Mouse (Mus musculus) stomach, embryonic 14.5 days (tissue): Measurements from ENCODE around the gene Tle6. TPM values are rescaled to one million over a fixed set of nuclear protein-coding genes. Genes with fewer than 3 reads are reported as not detected.

Experiments
- ATAC-seq: fragments of 200-750 bp; cut with Nextera tagmentation; 2 replicates; pipeline ENCODE4 v1.8.0; 2017; ENCODE audit warnings: low read depth, moderate TSS enrichment; ENCODE audit not compliant: insufficient number of reproducible peaks, insufficient read depth, low FRiP score
- H3K27ac ChIP-seq: fragments of 300-500 bp; sonication (generic); 2 replicates; pipeline ENCODE4 v1.5.1; 2014; ENCODE audit warnings: mild to moderate bottlenecking, low read length, moderate library complexity, mixed read lengths
- H3K27me3 ChIP-seq: fragments of 300-500 bp; sonication (generic); 2 replicates; pipeline ENCODE4 v1.6.1; 2014; ENCODE audit warnings: low read length, control low read depth, mixed read lengths; ENCODE audit not compliant: control insufficient read depth, insufficient read depth
- H3K36me3 ChIP-seq: fragments of 300-500 bp; sonication (generic); 2 replicates; pipeline ENCODE4 v1.6.1; 2014; ENCODE audit warnings: mild to moderate bottlenecking, control low read depth, low read length, moderate library complexity, mixed read lengths; ENCODE audit not compliant: control insufficient read depth, insufficient read depth
- H3K4me1 ChIP-seq: fragments of 300-500 bp; sonication (generic); 2 replicates; pipeline ENCODE4 v1.6.1; 2014; ENCODE audit warnings: low read length, control low read depth, mixed read lengths; ENCODE audit not compliant: control insufficient read depth, insufficient read depth
- H3K4me2 ChIP-seq: fragments of 300-500 bp; sonication (generic); replicated peaks from 2 replicates; pipeline ENCODE4 v1.6.1; 2014; ENCODE audit warnings: low read depth, low read length, control low read depth
- H3K4me3 ChIP-seq: fragments of 300-500 bp; sonication (generic); 2 replicates; pipeline ENCODE4 v1.5.1; 2014; ENCODE audit warnings: low read depth, low read length, control low read depth
- H3K9ac ChIP-seq: fragments of 300-500 bp; sonication (generic); replicated peaks from 2 replicates; pipeline ENCODE4 v1.6.1; 2014; ENCODE audit warnings: low read depth, mild to moderate bottlenecking, control low read depth, low read length, moderate library complexity, mixed read lengths
- H3K9me3 ChIP-seq: fragments of 300-500 bp; sonication (generic); 2 replicates; pipeline ENCODE4 v1.6.1; 2016; ENCODE audit warnings: low read depth, low read length, control low read depth; ENCODE audit not compliant: control insufficient read depth
- WGBS: fragments of 180-500 bp; shearing (Covaris S2); extraction: QIAGEN DNeasy Blood & Tissue Kit; methylation state at CpG from one replicate; pipeline ENCODE4 v1.1.7; 2014; 5-methylcytosine and 5-hydroxymethylcytosine counted together
- polyA plus RNA-seq: library from polyadenylated mRNA; unstranded; fragments of >200 nt; fragmentation: Nextera tagmentation; extraction: Ambion mirVana; gene quantifications from 2 replicates; pipeline ENCODE4 v1.2.1, GENCODE M21; 2014

Tle6 gene
- polyA plus RNA-seq, 1 experiment from 2014 or later = 14.3 TPM

DNA sequence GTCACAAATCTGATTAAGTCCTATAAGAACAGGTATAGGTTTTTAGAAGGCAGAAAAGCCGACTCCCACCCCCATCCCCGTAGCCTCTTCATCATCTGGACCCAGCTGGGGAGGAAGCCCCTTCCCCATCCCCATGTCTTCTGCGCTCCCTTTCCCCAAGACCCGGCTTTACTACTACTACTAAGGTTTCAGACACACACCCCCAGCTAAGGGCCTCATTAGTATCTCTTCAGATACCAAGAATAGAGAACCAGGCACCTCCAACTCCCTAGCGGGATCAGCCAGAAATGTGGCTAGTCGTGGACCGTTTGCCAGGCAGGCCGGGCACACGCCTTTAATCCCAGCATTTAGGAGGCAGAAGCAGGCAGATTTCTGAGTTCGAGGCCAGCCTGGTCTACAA, 777 bp downstream of the Tle6 start:
- ATAC-seq = no peak
- Histone ChIP-seq H3K36me3 (no peaks in the 10 kb centered on the region), H3K27ac (0 out of 2 replicates have a peak overlapping the region, but pooled peaks have one; percentile 0), H3K4me3 (no peak overlapping the region), H3K27me3 (no peaks in the 10 kb centered on the region), H3K4me1 (peaks cover 38% of the 10 kb centered on the region), H3K9me3 (no peaks in the 10 kb centered on the region), H3K4me2 (peak overlapping the region; percentile 22; the same call in 1 of the 2 replicates), H3K9ac (no peak overlapping the region)
- 50% methylated on average over 10 of the region's 10 CpGs for WGBS

DNA sequence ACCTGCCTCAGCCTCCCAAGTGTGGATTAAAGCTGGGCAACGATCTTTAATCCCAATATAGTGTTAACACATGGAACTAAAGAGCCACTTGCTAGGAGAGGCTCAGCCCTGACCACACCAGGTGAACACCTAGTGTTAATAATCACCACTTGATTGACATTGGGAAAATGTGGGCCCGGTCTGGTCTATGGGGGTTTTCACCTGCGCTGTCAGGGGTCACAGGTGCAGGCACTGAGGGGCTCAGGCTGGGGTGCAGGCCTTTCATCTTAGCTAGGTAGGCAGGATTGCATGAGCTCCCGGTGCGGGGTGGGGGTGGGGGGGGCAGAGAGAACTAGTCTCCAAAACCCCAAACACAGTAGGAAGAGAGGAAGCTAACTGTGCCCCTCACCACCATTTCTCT, 1.2 kb downstream of the Tle6 start:
- Histone ChIP-seq H3K4me1 (peaks cover 38% of the 10 kb centered on the region), H3K27ac (no peak overlapping the region), H3K27me3 (no peaks in the 10 kb centered on the region), H3K36me3 (no peaks in the 10 kb centered on the region), H3K4me3 (no peak overlapping the region), H3K9me3 (no peaks in the 10 kb centered on the region), H3K9ac (no peak overlapping the region), H3K4me2 (no peak overlapping the region)
- ATAC-seq = no peak
- 51% methylated on average over 5 of the region's 5 CpGs for WGBS

DNA sequence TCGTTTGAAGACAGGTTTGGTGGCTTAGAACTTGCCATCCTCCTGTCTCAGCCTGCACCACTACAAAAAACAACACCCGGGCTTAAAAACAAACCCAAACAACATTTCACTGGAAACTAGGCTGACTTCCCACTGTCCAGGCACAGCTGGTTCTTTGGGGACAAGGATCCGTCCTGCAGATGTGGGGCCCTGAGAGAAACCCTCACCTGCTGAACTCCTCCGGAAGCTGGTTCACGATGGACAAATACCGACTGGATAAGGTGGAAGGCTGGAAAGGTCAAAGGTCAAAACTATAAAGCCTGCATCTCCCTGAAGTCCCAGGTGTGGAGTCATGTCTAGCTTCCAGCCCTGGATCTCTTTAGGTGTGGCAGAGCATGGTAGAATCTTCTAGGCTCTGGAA, 2.0 kb downstream of the Tle6 start:
- Histone ChIP-seq H3K4me1 (peaks cover 38% of the 10 kb centered on the region), H3K4me3 (no peak overlapping the region), H3K27ac (no peak overlapping the region; the same call in 1 of the 2 replicates), H3K9ac (no peak overlapping the region), H3K27me3 (no peaks in the 10 kb centered on the region), H3K9me3 (no peaks in the 10 kb centered on the region), H3K4me2 (no peak overlapping the region), H3K36me3 (no peaks in the 10 kb centered on the region)
- ATAC-seq = no peak
- WGBS = 39% methylated on average over 6 of the region's 6 CpGs

DNA sequence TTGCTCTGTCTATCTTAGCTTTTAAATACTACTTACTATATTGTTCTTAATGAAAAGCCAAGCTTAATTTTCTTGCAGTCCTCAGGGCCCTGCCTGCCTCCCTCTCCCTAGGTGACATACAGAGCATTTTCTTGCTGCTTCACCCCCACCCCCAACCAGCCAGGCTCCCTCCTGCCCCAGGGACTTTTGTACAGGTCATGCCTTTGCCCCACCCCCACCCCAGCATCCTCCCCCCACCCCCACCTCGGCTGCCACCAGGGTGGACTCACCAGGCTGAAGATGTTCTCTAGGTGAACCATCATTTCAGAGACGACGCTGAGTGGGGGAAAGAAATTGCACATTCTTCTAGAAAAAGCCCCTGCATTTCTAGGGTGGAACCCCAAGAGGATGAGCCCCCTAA, 2.5 kb downstream of the Tle6 start:
- no peak overlapping the region for H3K4me3 ChIP-seq
- H3K4me2 ChIP-seq = no peak overlapping the region
- H3K36me3 ChIP-seq = no peaks in the 10 kb centered on the region
- no peak for ATAC-seq
- no peaks in the 10 kb centered on the region for H3K9me3 ChIP-seq
- H3K27me3 ChIP-seq = no peaks in the 10 kb centered on the region
- no peak overlapping the region; the same call in 1 of the 2 replicates for H3K27ac ChIP-seq
- H3K4me1 ChIP-seq = peaks cover 38% of the 10 kb centered on the region
- 43% methylated on average over 3 of the region's 3 CpGs for WGBS
- H3K9ac ChIP-seq = no peak overlapping the region

DNA sequence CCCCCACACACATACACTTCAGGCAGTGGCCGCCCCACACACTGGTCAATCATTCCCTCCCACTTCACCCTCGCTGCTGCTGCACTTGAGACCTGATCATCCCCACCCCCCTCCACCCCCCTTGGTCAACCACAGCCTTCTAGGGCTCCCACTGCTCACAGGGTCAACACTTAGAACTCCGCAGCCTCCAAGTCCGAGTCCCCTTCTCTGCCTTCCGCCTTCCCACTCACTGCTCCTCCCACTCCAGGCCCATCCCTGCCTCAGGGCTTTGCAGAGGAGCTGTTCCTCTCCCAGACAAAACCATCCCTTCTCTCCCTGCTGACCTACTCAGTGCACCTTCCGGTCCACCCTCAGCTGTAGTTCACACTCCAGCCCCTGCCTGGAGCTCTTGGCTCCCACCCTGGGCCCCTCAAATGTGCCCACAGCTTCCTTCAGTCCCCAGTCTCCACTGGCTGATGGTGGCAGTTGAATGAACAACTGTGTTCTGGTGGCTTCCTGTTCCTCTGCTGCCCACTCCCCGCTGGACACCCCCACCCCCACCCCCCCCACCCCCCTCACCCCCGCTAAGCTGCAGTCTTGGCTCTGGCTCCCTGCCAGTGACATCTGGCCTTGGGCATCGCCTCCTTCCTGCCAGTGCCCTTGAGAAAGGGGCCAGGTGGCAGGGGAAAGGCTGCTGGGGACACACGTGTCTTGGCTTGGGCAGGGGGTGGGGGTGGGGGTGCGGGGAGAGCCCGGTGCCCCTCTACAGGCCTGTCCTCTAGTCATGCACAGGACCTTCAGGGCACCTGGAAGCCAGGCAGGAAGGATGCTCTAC, 3.5 kb downstream of the Tle6 start:
- H3K9me3 ChIP-seq = no peaks in the 10 kb centered on the region
- peak; percentile 56; the same call in 1 of the 2 replicates for ATAC-seq
- H3K27me3 ChIP-seq = no peaks in the 10 kb centered on the region
- peaks cover 38% of the 10 kb centered on the region for H3K4me1 ChIP-seq
- H3K9ac ChIP-seq = no peak overlapping the region
- WGBS = 11% methylated on average over 12 of the region's 12 CpGs
- H3K27ac ChIP-seq = peak overlapping the region; percentile 72
- H3K36me3 ChIP-seq = no peaks in the 10 kb centered on the region
- peak overlapping the region; percentile 42 for H3K4me2 ChIP-seq
- peak overlapping the region; percentile 19 for H3K4me3 ChIP-seq

DNA sequence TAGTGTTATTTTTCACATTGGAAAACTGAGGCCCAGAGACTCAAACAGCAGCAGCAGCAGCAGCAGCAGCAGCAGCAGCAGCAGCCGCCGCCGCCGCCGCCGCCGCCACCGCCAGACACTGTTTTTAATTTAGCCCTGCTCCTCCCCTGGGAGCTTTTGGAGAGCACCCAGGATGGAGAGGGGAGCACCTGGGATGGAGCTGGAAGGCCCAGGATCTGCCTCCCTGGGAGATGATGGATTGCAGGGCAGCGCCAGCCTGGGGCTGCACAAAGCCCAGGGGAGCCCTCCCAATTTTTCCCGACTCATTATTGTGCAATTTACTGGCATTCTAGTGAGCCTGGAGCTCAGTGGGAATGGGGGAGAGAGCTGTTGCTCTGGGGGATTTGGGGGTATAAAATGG, 4.3 kb downstream of the Tle6 start:
- Histone ChIP-seq H3K27me3 (no peaks in the 10 kb centered on the region), H3K9me3 (no peaks in the 10 kb centered on the region), H3K4me1 (peaks cover 36% of the 10 kb centered on the region), H3K36me3 (no peaks in the 10 kb centered on the region), H3K9ac (0 out of 2 replicates have a peak overlapping the region, but pooled peaks have one; percentile 6), H3K4me2 (peak overlapping the region; percentile 42), H3K27ac (peak overlapping the region; percentile 72; the same call in 1 of the 2 replicates), H3K4me3 (peak overlapping the region; percentile 19; the same call in 1 of the 2 replicates)
- ATAC-seq = no peak
- WGBS = 8% methylated on average over 10 of the region's 10 CpGs

DNA sequence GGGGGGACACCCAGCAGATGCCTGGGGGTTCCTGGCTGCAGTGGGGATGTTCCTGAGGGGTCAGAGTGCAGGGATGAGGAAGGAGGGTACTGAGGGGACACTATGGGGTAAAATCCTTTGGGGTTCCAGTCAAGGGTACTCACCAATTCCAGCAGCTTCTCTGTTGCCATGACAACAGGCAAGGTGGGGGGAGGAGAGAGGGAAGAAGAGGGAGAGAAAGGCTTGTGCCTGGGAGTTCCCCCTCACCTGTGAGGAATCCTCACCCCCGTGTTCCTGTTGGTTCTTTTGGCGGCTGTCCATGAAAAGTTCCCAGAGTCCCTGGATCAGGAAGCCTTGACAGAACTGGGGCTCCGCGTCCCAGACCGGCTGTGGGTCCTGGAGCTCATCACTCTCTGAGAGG, 5.3 kb downstream of the Tle6 start:
- H3K9me3 ChIP-seq = no peaks in the 10 kb centered on the region
- no peaks in the 10 kb centered on the region for H3K27me3 ChIP-seq
- no peaks in the 10 kb centered on the region for H3K36me3 ChIP-seq
- 25% methylated on average over 5 of the region's 5 CpGs for WGBS
- no peak overlapping the region for H3K4me3 ChIP-seq
- no peak overlapping the region; the same call in 1 of the 2 replicates for H3K27ac ChIP-seq
- H3K4me2 ChIP-seq = no peak overlapping the region
- ATAC-seq = no peak
- peaks cover 31% of the 10 kb centered on the region for H3K4me1 ChIP-seq
- no peak overlapping the region for H3K9ac ChIP-seq

DNA sequence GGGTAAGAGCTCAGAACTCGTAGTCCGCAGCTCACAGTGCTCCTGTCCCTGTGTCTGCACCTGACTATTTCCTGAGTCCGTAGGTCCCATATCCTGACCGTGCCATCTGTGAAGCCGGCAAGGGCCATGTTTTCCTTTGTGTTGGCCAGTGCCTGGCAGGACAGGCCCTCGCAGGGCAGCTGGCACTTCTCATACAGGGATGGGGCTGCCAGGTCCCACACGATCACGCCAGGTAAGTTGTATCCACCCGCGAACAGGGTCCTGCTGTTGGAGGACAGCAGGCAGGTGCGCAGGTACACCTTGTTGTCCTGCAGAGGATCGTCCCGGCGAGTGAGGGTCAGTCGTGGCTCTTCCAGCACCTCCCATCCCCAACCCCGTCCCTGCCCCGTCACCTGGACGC, 6.9 kb downstream of the Tle6 start:
- no peak overlapping the region for H3K4me2 ChIP-seq
- no peaks in the 10 kb centered on the region for H3K27me3 ChIP-seq
- H3K36me3 ChIP-seq = no peaks in the 10 kb centered on the region
- H3K9ac ChIP-seq = no peak overlapping the region
- H3K9me3 ChIP-seq = no peaks in the 10 kb centered on the region
- H3K4me3 ChIP-seq = no peak overlapping the region
- H3K4me1 ChIP-seq = peaks cover 29% of the 10 kb centered on the region
- 66% methylated on average over 18 of the region's 18 CpGs for WGBS
- no peak for ATAC-seq
- no peak overlapping the region for H3K27ac ChIP-seq
